In genomic region chr6:124481571-124481970, GRCm38 (mm10) we compare ENCODE assay signal across 9 mouse cellular contexts. TPM values are rescaled to one million over a fixed set of nuclear protein-coding genes. Genes with fewer than 3 reads are reported as not detected.
A peak's percentile ranks its signal among the peaks of the same experiment; 100 is the strongest.
DNase-seq lines count a peak whose midpoint lies in the region; ATAC-seq and TF ChIP-seq lines count a peak whose summit lies in the region.
"Had no signal": no experiment of that assay in that cellular context is flagged by ENCODE, and none has a peak within 500 bp of the region (broad histone marks: within the 10 kb centered on the region; RNA-seq: fewer than 3 reads in every experiment).

No protein-coding gene starts in this region.

- 21% methylated on average over 6 of the region's 6 CpGs for WGBS in embryonic facial prominence, embryonic 10.5 days

- peaks cover 7% of the 10 kb centered on the region for H3K36me3 ChIP-seq in C2C12 (ENCODE audit: control insufficient read depth, insufficient read depth)
- H3K36me3 ChIP-seq in embryonic facial prominence, embryonic 10.5 days (replicated peaks) = no peaks in the 10 kb centered on the region

- no peak for TF ChIP-seq CTCF in C2C12 (IDR thresholded peaks at IDR 0.05; ENCODE audit: control insufficient read depth, insufficient read depth, insufficient read length)

- peak overlapping the region; percentile 33 for H3ac ChIP-seq in C2C12 (ENCODE audit: control insufficient read depth, insufficient read length, low read depth)

- H3K27ac ChIP-seq in embryonic facial prominence, embryonic 10.5 days (replicated peaks) = no peak overlapping the region
- H3K27ac ChIP-seq: macrophage had no signal

- H3K9me3 ChIP-seq in embryonic facial prominence, embryonic 10.5 days = no peaks in the 10 kb centered on the region

- DNase-seq in heart, postnatal 14 days = peak; percentile 48 to 73
- DNase-seq in heart, adult 9 months (ENCODE audit: low spot score in 2 of 2) = no peak
- DNase-seq in Muller cell, postnatal 12 days (ENCODE audit: inconsistent ontology term) = peak; percentile 52
- DNase-seq in embryonic facial prominence, embryonic 10.5 days (ENCODE audit: low spot score) = peak; percentile 72
- peak; percentile 82 for DNase-seq in kidney, postnatal 10 days
- peak; percentile 42 to 73 for DNase-seq in urinary bladder, postnatal 4 days (ENCODE audit: low spot score in 2 of 2)

- peaks cover 21% of the 10 kb centered on the region; the same call in 1 of the 2 replicates for H3K4me1 ChIP-seq in embryonic facial prominence, embryonic 10.5 days

- intact Hi-C loops in heart, postnatal 14 days (cut with DNase I) = loop anchor here (10.0 kb wide), 1 partner anchor 283 kb away; the partner anchor contains the start of gene Eno2

- no peak overlapping the region for H3K4me3 ChIP-seq in C2C12 (ENCODE audit: insufficient read depth, poor library complexity, severe bottlenecking)
- H3K4me3 ChIP-seq in embryonic facial prominence, embryonic 10.5 days = no peak overlapping the region

- no peaks in the 10 kb centered on the region for H3K79me3 ChIP-seq in C2C12 (ENCODE audit: low read depth)

- H3K27me3 ChIP-seq in C2C12 (ENCODE audit: control insufficient read depth, insufficient read depth, insufficient read length) = no peaks in the 10 kb centered on the region
- no peaks in the 10 kb centered on the region for H3K27me3 ChIP-seq in embryonic facial prominence, embryonic 10.5 days (replicated peaks; ENCODE audit: low read depth, poor library complexity, severe bottlenecking)

- H3K79me2 ChIP-seq in C2C12 (ENCODE audit: control insufficient read depth, insufficient read depth) = peaks cover 5% of the 10 kb centered on the region

- peak; percentile 44 for ATAC-seq in megakaryocyte-erythroid progenitor cell, adult 5-6 weeks (replicated peaks; ENCODE audit: low FRiP score, low TSS enrichment, poor library complexity, severe bottlenecking)

TF ChIP-seq in C2C12, 6 proteins besides CTCF, POLR2A, EP300 and RAD21:
- TF ChIP-seq MYOD1 (IDR thresholded peaks at IDR 0.05; ENCODE audit: control insufficient read depth, insufficient read length, low read depth) = no peak
- no peak for TF ChIP-seq FOSL1 (IDR thresholded peaks at IDR 0.05; ENCODE audit: insufficient read depth, low read length, poor library complexity, severe bottlenecking)
- TF ChIP-seq CEBPB (IDR thresholded peaks at IDR 0.05; ENCODE audit: low read depth) = no peak
- no peak for TF ChIP-seq MYOG (IDR thresholded peaks at IDR 0.05; ENCODE audit: control insufficient read depth, extremely low read depth, insufficient read length)
- no peak for TF ChIP-seq MAX (IDR thresholded peaks at IDR 0.05)
- no peak for TF ChIP-seq USF1 (IDR thresholded peaks at IDR 0.05; ENCODE audit: low read depth)
TF ChIP-seq in C2C12: peak in this region for 0.

RNA-seq across cellular contexts. Expression of gene C1rl, which starts 11.3 kb away (rescaled TPM):
- 1 to 10 TPM in 1 of 2 experiments, under 1 TPM in 1; 0.90 to 1.1 TPM for total RNA-seq in heart, postnatal 14 days (2021)
- polyA plus RNA-seq in C2C12 (2012; fragmentation: generic; extraction: Trizol) = 0.50 TPM
- polyA plus RNA-seq in embryonic facial prominence, embryonic 10.5 days (2016; fragmentation: Nextera tagmentation; extraction: Ambion mirVana) = 0.42 and 0.47 TPM in 2 replicates
- total RNA-seq in megakaryocyte-erythroid progenitor cell, adult 5-6 weeks (2014; fragmentation: Nextera tagmentation) = 0.42 TPM in 1 of 2 replicates, not detected in the other
- total RNA-seq in megakaryocyte-erythroid progenitor cell, adult 5-6 weeks (2017) = 0.09 and 0.50 TPM in 2 replicates

RNA-seq across cellular contexts. Expression of gene Clstn3, which starts 17.0 kb away (rescaled TPM):
- 1 to 10 TPM in 1 of 2 experiments, under 1 TPM in 1; 0.24 to 1.5 TPM for total RNA-seq in heart, postnatal 14 days (2021)
- polyA plus RNA-seq in C2C12 (2012; fragmentation: generic; extraction: Trizol) = 1.8 TPM
- 5.5 and 8.7 TPM in 2 replicates for polyA plus RNA-seq in embryonic facial prominence, embryonic 10.5 days (2016; fragmentation: Nextera tagmentation; extraction: Ambion mirVana)
- total RNA-seq in megakaryocyte-erythroid progenitor cell, adult 5-6 weeks (2014; fragmentation: Nextera tagmentation) = 11.5 and 18.4 TPM in 2 replicates
- total RNA-seq in megakaryocyte-erythroid progenitor cell, adult 5-6 weeks (2017) = 7.5 and 19.9 TPM in 2 replicates

RNA-seq across cellular contexts. Expression of gene C1ra, which starts 30.6 kb away (rescaled TPM):
- total RNA-seq in heart, postnatal 14 days (2021) = 10 to 100 TPM in 1 of 2 experiments, 1 to 10 TPM in 1; 8.8 to 10.8 TPM
- polyA plus RNA-seq in C2C12 (2012; fragmentation: generic; extraction: Trizol) = 0.62 TPM
- polyA plus RNA-seq in embryonic facial prominence, embryonic 10.5 days (2016; fragmentation: Nextera tagmentation; extraction: Ambion mirVana) = 0.13 TPM in 1 of 2 replicates, not detected in the other
- total RNA-seq in megakaryocyte-erythroid progenitor cell, adult 5-6 weeks (2014; fragmentation: Nextera tagmentation) = 1.2 TPM in 1 of 2 replicates, not detected in the other
- 0.23 TPM in 1 of 2 replicates, not detected in the other for total RNA-seq in megakaryocyte-erythroid progenitor cell, adult 5-6 weeks (2017)

Comparison
In these comparisons a context has a peak if more than half of its experiments do, and no peak if none do; other contexts are left out.
1. DNase-seq: peak in heart, postnatal 14 days (2 of 2), Muller cell, postnatal 12 days (single experiment), embryonic facial prominence, embryonic 10.5 days (single experiment), kidney, postnatal 10 days (single experiment) and urinary bladder, postnatal 4 days (2 of 2); none in heart, adult 9 months (0 of 2).
2. RNA of gene C1ra, which starts 30.6 kb away (total RNA-seq): 8.8 to 10.8 TPM in heart, postnatal 14 days; 0.23 to 1.2 TPM in megakaryocyte-erythroid progenitor cell, adult 5-6 weeks; every median in the first group is over 4 times any median in the second.